Mouse (Mus musculus): ENCODE measurements around the gene Gcfc2. TPM values are rescaled to one million over a fixed set of nuclear protein-coding genes. Genes with fewer than 3 reads are reported as not detected.
A peak's percentile ranks its signal among the peaks of the same experiment; 100 is the strongest.

The Gcfc2 gene
- polyA plus RNA-seq, 1 experiment from 2014 or later: 23.4 TPM

GRCm38 (mm10) chr6:81986171-81986570 lies 62.7 kb downstream of the Gcfc2 start:
- H3K36me3 ChIP-seq: no peaks in the 10 kb centered on the region
- H3K9ac ChIP-seq: no peak overlapping the region
- ATAC-seq (ENCODE audit: insufficient number of reproducible peaks, insufficient read depth, low FRiP score, low TSS enrichment): no peak

GRCm38 (mm10) chr6:81986599-81986998 lies 63.1 kb downstream of the Gcfc2 start:
- WGBS: 48% methylated on average over 5 of the region's 5 CpGs
- no peaks in the 10 kb centered on the region for H3K9me3 ChIP-seq
- no peak for ATAC-seq (ENCODE audit: insufficient number of reproducible peaks, insufficient read depth, low FRiP score, low TSS enrichment)

More at GRCm38 (mm10) chr6:81986171-81986570, 62.7 kb downstream of the Gcfc2 start:
- WGBS: 90% methylated on average over 8 of the region's 8 CpGs
- no peak overlapping the region for H3K4me2 ChIP-seq (replicated peaks)
- H3K27ac ChIP-seq: no peak overlapping the region
- 0 out of 2 replicates have a peak, but pooled peaks cover 3% of the 10 kb centered on the region for H3K27me3 ChIP-seq
- peaks cover 17% of the 10 kb centered on the region; the same call in 1 of the 2 replicates for H3K4me1 ChIP-seq
- no peak overlapping the region for H3K4me3 ChIP-seq
- no peaks in the 10 kb centered on the region for H3K9me3 ChIP-seq

GRCm38 (mm10) chr6:81987010-81987409 lies 63.5 kb downstream of the Gcfc2 start:
- WGBS: 2% methylated on average over 9 of the region's 9 CpGs
- Histone ChIP-seq H3K4me1 (peaks cover 17% of the 10 kb centered on the region; the same call in 1 of the 2 replicates), H3K27ac (no peak overlapping the region), H3K9me3 (no peaks in the 10 kb centered on the region), H3K4me3 (no peak overlapping the region), H3K27me3 (0 out of 2 replicates have a peak, but pooled peaks cover 3% of the 10 kb centered on the region), H3K36me3 (no peaks in the 10 kb centered on the region), H3K4me2 (replicated peaks) (no peak overlapping the region), H3K9ac (no peak overlapping the region)
- no peak for ATAC-seq (ENCODE audit: insufficient number of reproducible peaks, insufficient read depth, low FRiP score, low TSS enrichment)

More at GRCm38 (mm10) chr6:81986599-81986998, 63.1 kb downstream of the Gcfc2 start:
- Histone ChIP-seq H3K36me3 (no peaks in the 10 kb centered on the region), H3K27me3 (0 out of 2 replicates have a peak, but pooled peaks cover 3% of the 10 kb centered on the region), H3K4me3 (no peak overlapping the region), H3K4me1 (peaks cover 17% of the 10 kb centered on the region; the same call in 1 of the 2 replicates), H3K9ac (no peak overlapping the region), H3K4me2 (replicated peaks) (no peak overlapping the region), H3K27ac (no peak overlapping the region)

- no peaks in the 10 kb centered on the region for H3K36me3 ChIP-seq
- H3K4me2 ChIP-seq (replicated peaks): no peak overlapping the region
- 0 out of 2 replicates have a peak, but pooled peaks cover 3% of the 10 kb centered on the region for H3K27me3 ChIP-seq
- no peak overlapping the region for H3K27ac ChIP-seq
- ATAC-seq (ENCODE audit: insufficient number of reproducible peaks, insufficient read depth, low FRiP score, low TSS enrichment): no peak
- no peak overlapping the region for H3K4me3 ChIP-seq
- H3K9me3 ChIP-seq: no peaks in the 10 kb centered on the region
- H3K9ac ChIP-seq: no peak overlapping the region
- 56% methylated on average over 3 of the region's 3 CpGs for WGBS
- peaks cover 17% of the 10 kb centered on the region; the same call in 1 of the 2 replicates for H3K4me1 ChIP-seq
Observed at GRCm38 (mm10) chr6:81987580-81987979, 64.1 kb downstream of the Gcfc2 start.

- Histone ChIP-seq H3K27ac (no peak overlapping the region), H3K9me3 (no peaks in the 10 kb centered on the region), H3K4me1 (peaks cover 17% of the 10 kb centered on the region; the same call in 1 of the 2 replicates), H3K4me3 (no peak overlapping the region), H3K27me3 (0 out of 2 replicates have a peak, but pooled peaks cover 3% of the 10 kb centered on the region), H3K9ac (no peak overlapping the region), H3K4me2 (replicated peaks) (no peak overlapping the region), H3K36me3 (no peaks in the 10 kb centered on the region)
- WGBS: 95% methylated on average over 5 of the region's 5 CpGs
- no peak for ATAC-seq (ENCODE audit: insufficient number of reproducible peaks, insufficient read depth, low FRiP score, low TSS enrichment)
Observed at GRCm38 (mm10) chr6:81988341-81988740, 64.9 kb downstream of the Gcfc2 start.

- Histone ChIP-seq H3K4me3 (no peak overlapping the region), H3K9ac (no peak overlapping the region), H3K4me1 (peaks cover 17% of the 10 kb centered on the region; the same call in 1 of the 2 replicates), H3K36me3 (no peaks in the 10 kb centered on the region), H3K27me3 (0 out of 2 replicates have a peak, but pooled peaks cover 3% of the 10 kb centered on the region), H3K27ac (no peak overlapping the region), H3K9me3 (no peaks in the 10 kb centered on the region), H3K4me2 (replicated peaks) (no peak overlapping the region)
- 40% methylated on average over 20 of the region's 20 CpGs for WGBS
- no peak for ATAC-seq (ENCODE audit: insufficient number of reproducible peaks, insufficient read depth, low FRiP score, low TSS enrichment)
Observed at GRCm38 (mm10) chr6:81990049-81990810, 66.8 kb downstream of the Gcfc2 start.

MicroRNAs encoded within 50 kb of the gene (microRNA counts, 519-probe panel; counts per million panel counts)
- 460 counts per million, percentile 65 among the panel's probes with 10 or more counts for microRNA mmu-miR-468

Small RNA genes lying within 50 kb of the gene (microRNA-seq; reads per million reads assigned to microRNA genes)
- gene Mir468 (not detected), gene Mir7232 (not detected)

Other genes starting within 250 kb of the Gcfc2 start
- 51.0 and 57.0 TPM in 2 replicates for gene Mrpl19, start 42.3 kb downstream of the Gcfc2 start, polyA plus RNA-seq (2016; fragmentation: Nextera tagmentation; extraction: Ambion mirVana)
- gene Eva1a, start 117.4 kb downstream of the Gcfc2 start, polyA plus RNA-seq (2016; fragmentation: Nextera tagmentation; extraction: Ambion mirVana): 13.1 and 14.5 TPM in 2 replicates

Measured in embryonic facial prominence, embryonic 12.5 days (tissue).